Mouse (Mus musculus) urinary bladder, postnatal 36 days (tissue): ENCODE measurements around the gene Dnajc5.
A peak's percentile ranks its signal among the peaks of the same experiment; 100 is the strongest.
"Not testable (repeated sequence)": the region's sequence is repeated elsewhere in the genome, so short reads cannot be mapped to it uniquely, and the experiment has no call there.

Source experiments
- DNase-seq, 2 experiments: peaks; one replicate each; pipeline ENCODE4 v3.0.0; 2022; ENCODE audit warnings: low spot score in 2 of 2, mixed read lengths in 1 of 2

The Dnajc5 gene

GRCm38 (mm10) chr2:181520118-181520935 lies at the start of gene Dnajc5:
TSS of gene Dnajc5 (plus strand) at chr2:181520485.
- peak; percentile 96 to 99 for DNase-seq

GRCm38 (mm10) chr2:181471246-181471645 lies 49.0 kb upstream of the Dnajc5 start:
- DNase-seq: peak in 1 of 2 experiments; percentile 44

GRCm38 (mm10) chr2:181472256-181472827 lies 47.9 kb upstream of the Dnajc5 start:
- DNase-seq: no peak

- DNase-seq: no peak
These were observed 37.2 kb upstream of the Dnajc5 start for GRCm38 (mm10) chr2:181483120-181483519.

GRCm38 (mm10) chr2:181483562-181484318 lies 36.5 kb upstream of the Dnajc5 start:
- no peak for DNase-seq

- DNase-seq: peak in 1 of 2 experiments; percentile 31
These were observed 35.6 kb upstream of the Dnajc5 start for GRCm38 (mm10) chr2:181484456-181485233.

- no peak for DNase-seq
These were observed 34.5 kb upstream of the Dnajc5 start for GRCm38 (mm10) chr2:181485741-181486140.

- DNase-seq: peak in 1 of 2 experiments; percentile 23
These were observed 32.7 kb upstream of the Dnajc5 start for GRCm38 (mm10) chr2:181487338-181488277.

GRCm38 (mm10) chr2:181491432-181492205 lies 28.7 kb upstream of the Dnajc5 start:
- no peak for DNase-seq

GRCm38 (mm10) chr2:181492206-181492605 lies 28.1 kb upstream of the Dnajc5 start:
- DNase-seq: no peak

- DNase-seq: no peak
These were observed 26.9 kb upstream of the Dnajc5 start, which contains the start of gene Abhd16b for GRCm38 (mm10) chr2:181493156-181493927. TSS of gene Abhd16b (plus strand) at chr2:181493206.

- no peak for DNase-seq
These were observed 25.9 kb upstream of the Dnajc5 start for GRCm38 (mm10) chr2:181494266-181494945.

GRCm38 (mm10) chr2:181495845-181496244 lies 24.4 kb upstream of the Dnajc5 start:
- not testable (repeated sequence) for DNase-seq

GRCm38 (mm10) chr2:181496281-181496680 lies 24.0 kb upstream of the Dnajc5 start:
- DNase-seq: peak; percentile 45 to 55

- peak; percentile 82 to 91 for DNase-seq
These were observed 23.3 kb upstream of the Dnajc5 start, which contains the start of gene Tpd52l2 for GRCm38 (mm10) chr2:181496831-181497547. TSS of gene Tpd52l2 (plus strand) at chr2:181497142.

GRCm38 (mm10) chr2:181497548-181497875 lies 22.8 kb upstream of the Dnajc5 start:
- DNase-seq: peak; percentile 59 to 75

GRCm38 (mm10) chr2:181498644-181499043 lies 21.6 kb upstream of the Dnajc5 start:
- DNase-seq: no peak

GRCm38 (mm10) chr2:181509191-181509590 lies 11.1 kb upstream of the Dnajc5 start:
- DNase-seq: no peak
